ENCODE assay signal across 20 mouse cellular contexts in the genomic region with DNA sequence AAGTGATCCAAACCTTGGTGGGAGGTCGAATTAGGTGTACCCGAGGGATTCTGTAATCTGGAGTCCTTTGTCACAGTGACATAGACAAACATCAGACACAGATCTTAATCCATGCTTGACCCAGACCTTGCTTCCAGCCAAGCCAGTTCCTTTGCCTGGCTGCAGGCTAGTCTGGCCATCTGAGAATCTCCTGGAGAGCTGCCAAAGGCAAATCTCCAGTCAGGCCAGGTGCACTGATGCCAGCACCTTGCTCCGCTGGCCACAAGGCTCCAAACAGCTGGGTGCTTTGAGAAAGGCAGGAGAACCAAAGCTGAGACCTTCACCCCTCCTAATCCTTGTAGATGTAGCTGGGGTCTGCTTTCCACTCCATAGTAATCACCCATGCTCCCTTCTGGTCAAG. TPM values are rescaled to one million over a fixed set of nuclear protein-coding genes. Genes with fewer than 3 reads are reported as not detected.
DNase-seq lines count a peak whose midpoint lies in the region; ATAC-seq and TF ChIP-seq lines count a peak whose summit lies in the region.
"Had no signal": no experiment of that assay in that cellular context is flagged by ENCODE, and none has a peak within 500 bp of the region (broad histone marks: within the 10 kb centered on the region; RNA-seq: fewer than 3 reads in every experiment).

No protein-coding gene starts in this region.

- no peak for TF ChIP-seq POLR2A in kidney, adult 2 months (IDR thresholded peaks at IDR 0.05; ENCODE audit: low read depth, low read length)

- H3K4me3 ChIP-seq in kidney, adult 2 months (ENCODE audit: insufficient read depth, low read depth, low read length), result no peak overlapping the region
- H3K4me3 ChIP-seq in kidney, embryonic 15.5 days (replicated peaks), result no peak overlapping the region
- H3K4me3 ChIP-seq: forebrain, embryonic 10.5 days; heart, embryonic 15.5 days; hindbrain, embryonic 15.5 days; intestine, embryonic 15.5 days; neural tube, embryonic 15.5 days; stomach, embryonic 15.5 days had no signal

- no peaks in the 10 kb centered on the region for H3K4me1 ChIP-seq in kidney, adult 2 months (ENCODE audit: control insufficient read depth, insufficient read depth, low read length)
- H3K4me1 ChIP-seq in kidney, embryonic 15.5 days, result 0 out of 2 replicates have a peak, but pooled peaks cover 3% of the 10 kb centered on the region
- H3K4me1 ChIP-seq: forebrain, embryonic 10.5 days; heart, embryonic 15.5 days; hindbrain, embryonic 15.5 days; intestine, embryonic 15.5 days; neural tube, embryonic 15.5 days; stomach, embryonic 15.5 days had no signal

- DNase-seq in kidney, adult 2 months, result peak; percentile 51
- peak; percentile 58 for DNase-seq in urinary bladder, postnatal 14 days (ENCODE audit: low spot score)
- DNase-seq in urinary bladder, postnatal 10 days (ENCODE audit: low spot score), result no peak
- peak; percentile 46 to 54 for DNase-seq in cerebellum, postnatal 10 days
- no peak for DNase-seq in thymus, postnatal 14 days
- no peak for DNase-seq in layer of hippocampus, postnatal 14 days (ENCODE audit: low spot score in 2 of 2)
- DNase-seq: adrenal gland, adult 8-10 months; heart, postnatal 4 days; lung, adult 18-20 months; lung, postnatal 14 days; right cerebral cortex, postnatal 25 days had no signal

- no peaks in the 10 kb centered on the region for H3K9me3 ChIP-seq in kidney, embryonic 15.5 days (replicated peaks)
- H3K9me3 ChIP-seq: forebrain, embryonic 10.5 days; heart, embryonic 15.5 days; hindbrain, embryonic 15.5 days; intestine, embryonic 15.5 days; neural tube, embryonic 15.5 days; stomach, embryonic 15.5 days had no signal

- no peaks in the 10 kb centered on the region for H3K27me3 ChIP-seq in kidney, adult 2 months (replicated peaks; ENCODE audit: control insufficient read depth, insufficient read depth, low read length)
- H3K27me3 ChIP-seq in kidney, embryonic 15.5 days, result no peaks in the 10 kb centered on the region
- H3K27me3 ChIP-seq: heart, embryonic 15.5 days; hindbrain, embryonic 15.5 days; intestine, embryonic 15.5 days; neural tube, embryonic 15.5 days; stomach, embryonic 15.5 days had no signal

- no peak overlapping the region for H3K9ac ChIP-seq in kidney, embryonic 15.5 days
- H3K9ac ChIP-seq: heart, embryonic 15.5 days; hindbrain, embryonic 15.5 days; intestine, embryonic 15.5 days; neural tube, embryonic 15.5 days; stomach, embryonic 15.5 days had no signal

- H3K4me2 ChIP-seq in kidney, embryonic 15.5 days, result no peak overlapping the region
- H3K4me2 ChIP-seq: heart, embryonic 15.5 days; hindbrain, embryonic 15.5 days; intestine, embryonic 15.5 days; liver, embryonic 11.5 days; neural tube, embryonic 15.5 days; stomach, embryonic 15.5 days had no signal

- no peak for TF ChIP-seq CTCF in kidney, adult 2 months (conservative IDR thresholded peaks at IDR 0.05; ENCODE audit: insufficient read depth, insufficient read length, low read depth, low read length)

- WGBS in kidney, adult 2 months, result 58% methylated on average over 3 of the region's 3 CpGs
- 75% methylated on average over 3 of the region's 3 CpGs for WGBS in kidney, embryonic 15.5 days

- H3K27ac ChIP-seq in kidney, adult 2 months (ENCODE audit: insufficient read depth, low read depth, low read length), result no peak overlapping the region
- no peak overlapping the region for H3K27ac ChIP-seq in kidney, embryonic 15.5 days
- H3K27ac ChIP-seq: forebrain, embryonic 10.5 days; heart, embryonic 15.5 days; hindbrain, embryonic 15.5 days; intestine, embryonic 15.5 days; neural tube, embryonic 15.5 days; stomach, embryonic 15.5 days had no signal

- no peak for ATAC-seq in kidney, embryonic 15.5 days (replicated peaks; ENCODE audit: low FRiP score)
- ATAC-seq: intestine, embryonic 15.5 days; midbrain, embryonic 16.5 days had no signal

- H3K36me3 ChIP-seq in kidney, adult 2 months (ENCODE audit: control insufficient read depth, insufficient read depth, low read length), result no peaks in the 10 kb centered on the region
- H3K36me3 ChIP-seq in kidney, embryonic 15.5 days, result no peaks in the 10 kb centered on the region
- H3K36me3 ChIP-seq: forebrain, embryonic 10.5 days; heart, embryonic 15.5 days; hindbrain, embryonic 15.5 days; intestine, embryonic 15.5 days; neural tube, embryonic 15.5 days; stomach, embryonic 15.5 days had no signal

RNA-seq across cellular contexts. Expression of a gene that starts 16.1 kb away (rescaled TPM):
- polyA plus RNA-seq in kidney, adult 2 months (2012; rRNA removed), result 64.1 and 84.5 TPM in 2 replicates
- polyA plus RNA-seq in kidney, embryonic 15.5 days (2015; fragmentation: Nextera tagmentation; extraction: Ambion mirVana), result 15.6 and 15.8 TPM in 2 replicates
- total RNA-seq in layer of hippocampus, postnatal 14 days (2021), result 10 to 100 TPM; 42.8 to 50.7 TPM

RNA-seq across cellular contexts. Expression of a gene that starts 44.3 kb away (rescaled TPM):
- 18.4 and 27.8 TPM in 2 replicates for polyA plus RNA-seq in kidney, adult 2 months (2012; rRNA removed)
- 24.1 and 25.8 TPM in 2 replicates for polyA plus RNA-seq in kidney, embryonic 15.5 days (2015; fragmentation: Nextera tagmentation; extraction: Ambion mirVana)
- total RNA-seq in layer of hippocampus, postnatal 14 days (2021), result 10 to 100 TPM; 59.1 to 60.4 TPM

Comparison
In these comparisons a context has a peak if more than half of its experiments do, and no peak if none do; other contexts are left out.
1. DNase-seq: peak in kidney, adult 2 months (single experiment), urinary bladder, postnatal 14 days (single experiment) and cerebellum, postnatal 10 days (2 of 2); none in urinary bladder, postnatal 10 days (single experiment), thymus, postnatal 14 days (single experiment) and layer of hippocampus, postnatal 14 days (0 of 2).